Mouse (Mus musculus) layer of hippocampus, postnatal 10 days (tissue): Measurements from ENCODE around the gene Sf3a1. TPM values are rescaled to one million over a fixed set of nuclear protein-coding genes. Genes with fewer than 3 reads are reported as not detected.
"Not testable (repeated sequence)": the region's sequence is repeated elsewhere in the genome, so short reads cannot be mapped to it uniquely, and the experiment has no call there.

Experiments used
- DNase-seq, 2 experiments: peaks; one replicate each; pipeline ENCODE4 v3.0.0; 2021; ENCODE audit warnings: low spot score in 2 of 2
- total RNA-seq, 2 experiments: library from RNA; stranded (reverse); gene quantifications; 2 replicates each; pipeline ENCODE4 v1.2.3; 2021

Sf3a1 gene
- total RNA-seq, 2 experiments from 2014 or later: 61.1 to 72.9 TPM

GRCm38 (mm10) chr11:4184251-4184952 is 24.3 kb downstream of the Sf3a1 start:
- DNase-seq: no peak

DNA sequence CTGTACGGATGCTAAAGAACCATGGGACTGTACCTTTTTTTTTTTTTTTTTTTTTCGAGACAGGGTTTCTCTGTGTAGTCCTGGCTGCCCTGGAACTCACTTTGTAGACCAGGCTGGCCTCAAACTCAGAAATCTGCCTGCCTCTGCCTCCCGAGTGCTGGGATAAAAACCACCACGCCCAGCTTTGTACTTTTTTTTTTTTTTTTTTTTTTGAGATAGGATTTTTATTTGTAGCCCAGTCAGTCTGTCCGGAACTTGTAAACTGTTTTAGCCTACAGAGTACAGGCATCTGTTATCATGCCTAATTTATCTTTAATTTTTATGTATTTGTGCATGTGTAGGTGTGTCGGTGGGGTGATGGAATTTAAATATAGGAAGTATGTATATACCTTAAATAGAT is 25.3 kb downstream of the Sf3a1 start:
- DNase-seq: not testable (repeated sequence)

GRCm38 (mm10) chr11:4186486-4187317 is 26.6 kb downstream of the Sf3a1 start, which contains the start of gene Tbc1d10a:
Tbc1d10a (plus strand) TSS chr11:4186789.
- peak; percentile 97 to 99 for DNase-seq

- DNase-seq: no peak
Measured at GRCm38 (mm10) chr11:4187318-4187700, 27.2 kb downstream of the Sf3a1 start.

DNA sequence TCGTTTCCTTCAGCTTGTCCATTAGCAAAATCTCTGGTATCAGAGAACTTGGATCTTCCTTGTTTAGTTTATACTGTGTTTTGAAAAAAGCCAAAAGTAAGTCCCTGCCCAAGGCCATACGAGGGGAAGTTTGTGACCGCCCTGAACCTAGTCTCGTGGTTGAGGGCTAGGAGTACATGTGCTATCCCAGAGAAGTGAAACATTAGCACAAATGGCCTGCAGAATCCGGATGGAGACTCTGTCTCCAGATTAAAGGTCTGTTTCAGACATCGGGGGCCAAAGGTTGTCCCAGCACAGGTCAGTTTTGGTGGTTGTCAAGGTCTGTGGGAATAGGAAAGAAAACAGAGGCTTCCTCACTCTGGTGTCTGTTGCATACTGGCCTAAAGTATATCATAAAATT is 29.0 kb downstream of the Sf3a1 start:
- no peak for DNase-seq

DNA sequence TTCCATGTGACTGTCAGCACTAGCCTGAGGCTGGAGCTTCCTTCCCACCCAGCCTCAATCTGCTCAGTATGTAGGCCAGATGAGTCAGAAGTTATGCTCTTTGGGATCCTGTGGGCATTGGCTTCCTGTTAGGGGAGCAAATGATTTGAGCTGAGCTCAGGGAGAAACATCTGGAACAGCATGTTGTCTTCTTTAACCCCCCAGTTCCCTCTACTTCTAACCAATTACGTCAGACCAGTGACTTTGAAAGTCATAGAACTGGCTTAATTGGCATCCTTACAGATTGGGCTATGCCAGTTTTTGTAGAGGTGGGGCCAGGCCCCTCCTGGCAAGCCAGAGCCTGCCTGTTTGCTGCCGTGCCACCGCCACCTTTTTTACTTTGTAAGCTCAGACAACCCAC is 30.5 kb downstream of the Sf3a1 start:
- no peak for DNase-seq

- no peak for DNase-seq
Measured at GRCm38 (mm10) chr11:4192757-4193156, 32.6 kb downstream of the Sf3a1 start.

GRCm38 (mm10) chr11:4193420-4193819 is 33.3 kb downstream of the Sf3a1 start:
- DNase-seq: no peak

DNA sequence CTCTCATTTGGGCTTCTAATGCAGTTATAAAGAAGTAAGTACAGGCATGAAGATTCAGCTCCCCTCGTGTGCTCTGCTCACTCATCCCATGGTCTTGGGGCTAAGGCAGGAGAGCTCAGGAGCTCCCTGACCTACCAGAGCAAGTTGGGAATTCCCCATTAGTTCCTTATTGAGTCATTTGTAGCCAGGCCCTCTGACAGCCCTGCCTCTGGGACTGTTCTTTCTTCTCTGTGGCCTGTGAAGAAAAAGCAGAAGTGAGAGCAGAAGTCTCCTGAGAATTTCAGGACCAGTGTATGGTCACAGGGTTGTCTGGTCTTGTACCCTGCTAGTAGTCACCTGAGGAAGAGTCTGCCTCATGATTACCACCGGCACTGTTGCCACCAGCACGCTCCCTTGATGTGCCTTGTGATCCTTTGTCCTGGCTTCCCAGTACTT is 35.5 kb downstream of the Sf3a1 start:
- DNase-seq: no peak

DNA sequence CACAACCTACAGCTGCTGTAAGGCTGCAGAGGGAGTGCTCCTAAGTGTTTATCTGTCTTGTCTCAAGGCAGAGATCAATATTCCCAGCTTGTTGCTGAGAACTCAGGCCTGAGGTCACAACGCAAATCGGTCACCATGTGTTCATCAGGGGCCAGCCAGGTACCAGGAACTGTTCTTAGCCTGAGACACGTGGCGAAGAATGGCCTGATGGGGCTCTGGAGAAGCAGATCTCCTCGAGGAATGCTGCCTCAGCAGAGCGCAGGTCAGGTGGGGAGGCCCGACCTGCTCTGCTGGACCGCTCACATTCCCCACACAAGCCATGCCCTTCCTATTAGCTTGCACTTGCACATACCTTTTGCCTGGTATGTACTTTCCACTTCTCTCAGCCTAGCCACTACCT is 36.5 kb downstream of the Sf3a1 start:
- no peak for DNase-seq

DNA sequence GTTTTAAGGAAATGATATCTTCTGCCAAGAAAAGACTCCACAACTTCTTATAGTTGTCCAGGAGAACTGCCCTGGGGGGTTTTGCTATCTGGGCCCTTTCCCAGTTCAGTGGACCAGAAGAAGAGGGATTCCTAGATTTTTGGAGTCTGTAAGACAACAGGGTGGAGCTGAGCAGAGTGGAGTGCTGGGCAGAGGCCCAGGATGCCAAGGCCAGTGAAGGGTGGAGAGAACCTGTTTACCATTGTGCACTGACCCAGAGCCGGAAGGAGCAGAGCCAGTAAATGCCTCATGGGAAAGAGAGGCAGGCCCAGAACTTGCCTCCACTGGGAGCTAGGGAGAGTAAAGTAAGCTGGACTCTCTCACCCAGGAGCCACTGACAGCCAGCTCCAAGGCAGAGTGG is 37.5 kb downstream of the Sf3a1 start:
- no peak for DNase-seq

GRCm38 (mm10) chr11:4201981-4202700 is 42.0 kb downstream of the Sf3a1 start:
- no peak for DNase-seq

DNA sequence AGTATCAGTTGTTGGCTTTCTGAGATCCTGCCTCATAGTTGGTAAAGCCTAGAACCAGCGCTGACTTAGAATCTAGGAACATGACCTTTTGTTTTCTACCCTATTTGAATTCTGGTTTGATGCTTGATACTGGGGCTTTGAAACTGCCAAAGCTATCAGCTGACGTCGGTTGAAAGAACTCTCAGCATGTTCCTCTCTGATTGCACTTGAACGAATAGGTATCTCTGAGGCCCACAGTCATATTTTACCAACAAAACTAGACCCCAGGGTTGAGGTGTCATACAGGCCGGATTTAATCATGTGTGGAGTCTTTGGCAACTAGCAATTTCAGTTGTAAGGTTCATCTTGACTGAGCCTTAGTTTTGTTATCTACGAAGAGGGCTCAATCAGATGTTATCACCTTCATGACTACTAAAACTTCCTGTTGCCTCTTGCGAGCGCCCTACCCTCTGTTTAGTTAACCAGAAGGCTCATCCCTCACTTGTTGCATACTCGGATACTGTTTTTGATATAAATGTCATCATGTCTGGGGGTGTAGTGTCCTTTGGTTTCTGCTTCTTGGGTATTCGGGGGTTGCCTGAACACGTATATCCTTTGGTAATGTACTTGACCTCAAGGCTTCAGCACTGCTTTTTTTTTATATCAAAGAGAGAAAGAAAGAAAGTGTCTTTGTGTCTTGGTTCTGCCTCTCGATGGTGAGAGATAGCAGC is 43.0 kb downstream of the Sf3a1 start:
- DNase-seq: no peak

DNA sequence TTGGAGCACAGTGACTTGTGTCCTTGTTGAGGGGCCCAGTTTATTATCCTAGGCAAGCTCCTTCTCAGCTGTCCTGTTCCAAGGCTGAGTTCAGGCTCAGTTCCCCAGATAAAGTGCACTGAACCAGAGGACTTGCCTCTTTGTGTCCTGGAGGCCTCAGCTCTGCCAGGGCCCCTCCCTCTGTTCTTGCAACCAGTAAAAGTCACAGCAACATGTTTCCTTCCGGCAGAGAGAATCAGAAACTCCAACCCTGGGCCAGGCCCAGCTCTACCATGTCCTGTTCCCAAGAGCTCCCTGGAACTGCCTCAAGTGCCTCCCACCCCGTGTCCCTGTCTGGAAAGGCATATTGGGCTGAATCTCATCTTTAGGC is 43.5 kb downstream of the Sf3a1 start:
- no peak for DNase-seq

GRCm38 (mm10) chr11:4205097-4205655 is 45.0 kb downstream of the Sf3a1 start:
- DNase-seq: no peak

GRCm38 (mm10) chr11:4205951-4206350 is 45.8 kb downstream of the Sf3a1 start:
- DNase-seq: no peak

DNA sequence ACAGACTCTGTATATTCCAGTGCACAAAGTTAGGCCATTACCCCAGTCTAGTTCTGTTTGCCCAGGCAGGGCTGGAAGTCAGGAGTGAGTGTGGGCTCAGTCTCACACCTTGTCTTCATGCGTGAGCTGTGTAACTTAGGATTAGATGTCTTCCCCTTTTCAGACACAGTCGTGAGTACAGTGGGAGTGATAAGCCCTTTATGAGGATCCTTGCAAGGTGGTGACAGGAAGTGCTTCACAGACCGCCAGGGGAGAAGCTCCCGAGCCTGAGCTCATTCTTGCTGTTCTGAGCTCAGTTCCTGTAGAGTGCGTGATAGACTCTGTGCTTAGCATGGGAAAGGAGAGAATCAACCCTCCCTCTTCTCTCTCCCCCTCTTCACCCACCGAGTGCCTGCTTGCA is 46.4 kb downstream of the Sf3a1 start:
- no peak for DNase-seq

- DNase-seq: no peak
Measured at GRCm38 (mm10) chr11:4207655-4208054, 47.5 kb downstream of the Sf3a1 start.

DNA sequence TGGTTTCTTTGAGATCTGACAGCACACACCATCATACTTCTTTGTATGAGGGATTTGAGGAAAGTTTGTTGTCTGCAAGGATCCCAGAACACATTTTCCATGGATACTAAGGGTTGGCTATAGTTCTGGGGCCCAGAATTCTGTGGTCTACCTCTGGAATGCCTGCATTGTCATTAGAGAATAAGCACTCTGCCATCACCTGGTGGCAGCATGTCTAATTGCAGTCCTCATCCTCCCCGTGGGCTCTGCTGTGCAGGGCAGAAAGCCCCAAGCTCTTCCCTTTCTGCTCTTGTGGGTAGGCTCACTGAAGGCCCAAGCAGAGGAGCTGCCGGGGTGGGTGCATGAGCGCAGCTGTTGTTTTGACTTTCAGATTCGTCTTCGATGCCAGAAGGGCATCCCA is 49.4 kb downstream of the Sf3a1 start:
- no peak for DNase-seq

GRCm38 (mm10) chr11:4210786-4211185 is 50.6 kb downstream of the Sf3a1 start:
- no peak for DNase-seq

DNA sequence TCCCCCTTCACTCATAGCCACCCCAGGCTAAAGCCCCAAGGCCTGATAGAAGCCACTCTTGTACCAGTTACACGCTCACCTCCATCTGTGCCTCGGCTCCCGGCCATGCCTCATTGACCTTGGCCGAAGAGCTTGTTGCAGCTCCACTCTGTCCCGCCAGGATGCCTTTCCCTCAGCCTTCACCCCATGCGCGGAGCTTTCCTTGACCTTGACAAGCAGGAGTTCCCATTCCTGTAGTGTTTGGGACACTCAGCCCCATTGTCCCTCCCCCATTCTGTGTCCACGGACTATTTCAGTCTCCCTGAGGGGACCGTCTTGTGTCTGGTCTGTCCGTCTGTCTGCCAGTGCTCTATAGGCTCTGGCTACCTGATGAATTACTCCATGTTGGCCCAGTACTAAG is 53.0 kb downstream of the Sf3a1 start:
- DNase-seq: no peak
